Mouse (Mus musculus): ENCODE data around the gene Fads2.

Fads2 gene

DNA sequence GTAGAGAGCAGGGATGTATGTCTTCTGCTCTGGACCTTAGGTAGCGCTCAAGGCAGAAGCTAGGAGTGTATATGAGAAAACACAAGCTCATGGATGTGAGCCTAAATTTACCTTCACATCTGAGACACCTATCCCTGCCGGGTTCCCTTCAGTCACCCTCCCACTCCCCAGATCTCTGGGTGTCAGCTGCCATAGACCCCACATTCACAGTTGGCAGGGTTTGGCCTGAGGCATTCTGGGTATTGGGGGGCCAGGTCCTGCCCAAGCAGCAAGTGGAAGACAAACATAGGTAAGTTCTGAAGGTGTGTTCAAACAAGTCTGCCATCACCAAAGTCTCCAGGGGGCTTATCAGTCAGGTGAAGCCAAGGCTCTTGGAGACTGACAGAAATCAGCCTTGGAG is 39.9 kb downstream of the Fads2 start:
- DNase-seq (ENCODE audit: low read depth) = no peak

DNA sequence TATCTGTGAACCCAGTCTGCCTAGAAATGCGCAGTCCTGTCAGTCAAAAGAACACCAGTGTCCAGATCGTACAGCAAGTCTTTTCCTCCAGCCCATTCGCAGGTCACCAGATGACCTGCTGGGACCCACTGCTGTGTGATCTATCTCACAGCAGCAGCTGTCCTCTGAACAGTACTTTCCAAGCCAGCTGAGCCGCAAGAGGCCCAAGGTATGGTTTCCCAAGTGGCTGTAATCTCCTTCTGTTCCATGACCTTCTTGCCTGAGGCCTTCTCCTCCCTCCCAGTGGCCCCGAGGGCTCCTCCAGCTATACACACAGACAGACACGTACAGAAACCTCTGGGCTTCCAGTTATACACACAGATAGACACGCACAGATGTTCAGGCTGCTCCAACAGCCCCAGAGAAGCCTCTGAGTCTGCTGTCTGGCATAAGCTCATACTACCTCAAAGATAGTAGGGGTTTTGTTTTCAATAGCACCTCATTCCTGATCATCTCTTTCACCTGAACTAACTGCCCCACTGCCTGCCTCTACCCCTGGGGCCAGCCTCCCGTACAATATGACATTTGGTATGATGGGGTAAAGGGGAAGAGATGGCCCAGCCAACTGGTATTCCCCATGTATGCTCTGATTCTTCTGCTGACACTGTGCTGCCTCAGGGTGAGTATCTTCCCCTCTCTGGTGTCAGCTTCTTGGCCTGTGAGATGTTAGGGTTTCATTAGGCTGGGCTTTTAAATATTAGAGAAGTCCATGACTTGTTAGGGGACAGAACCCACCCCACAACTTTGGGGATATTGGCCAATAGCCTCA is 40.6 kb downstream of the Fads2 start:
- peak; percentile 63 for DNase-seq (ENCODE audit: low read depth)

DNA sequence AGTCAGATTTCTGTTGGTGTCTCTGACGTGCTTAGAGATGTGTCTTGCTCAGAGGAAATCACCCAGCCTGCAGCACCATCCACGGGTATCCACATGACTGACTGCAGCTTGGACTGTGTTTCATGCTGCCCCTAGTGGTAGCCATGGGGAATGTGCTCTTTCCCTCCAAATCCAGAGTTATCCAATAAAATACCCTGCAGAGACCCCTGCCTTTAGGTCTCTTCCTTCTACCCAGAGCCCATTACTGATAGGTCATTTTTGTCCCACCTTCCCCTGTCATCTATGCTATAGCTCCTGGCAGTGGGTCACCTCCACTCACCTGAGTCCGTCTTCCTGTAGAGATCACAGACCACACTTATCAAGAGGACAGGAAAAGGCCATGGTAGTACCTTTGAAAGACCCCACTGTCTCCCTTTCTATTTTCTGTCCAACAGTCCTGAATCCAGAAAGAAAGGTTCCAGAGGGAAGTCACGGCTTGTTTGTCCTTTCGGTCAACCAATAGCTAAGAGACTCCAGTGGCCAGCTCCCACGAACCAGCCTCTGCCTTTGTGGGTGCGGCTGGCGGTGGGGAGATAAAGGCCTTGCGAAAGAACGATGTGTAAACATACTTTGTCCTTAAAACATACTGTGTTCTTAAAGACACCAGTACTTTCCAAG is 41.5 kb downstream of the Fads2 start:
- DNase-seq (ENCODE audit: low read depth) = peak; percentile 70

DNA sequence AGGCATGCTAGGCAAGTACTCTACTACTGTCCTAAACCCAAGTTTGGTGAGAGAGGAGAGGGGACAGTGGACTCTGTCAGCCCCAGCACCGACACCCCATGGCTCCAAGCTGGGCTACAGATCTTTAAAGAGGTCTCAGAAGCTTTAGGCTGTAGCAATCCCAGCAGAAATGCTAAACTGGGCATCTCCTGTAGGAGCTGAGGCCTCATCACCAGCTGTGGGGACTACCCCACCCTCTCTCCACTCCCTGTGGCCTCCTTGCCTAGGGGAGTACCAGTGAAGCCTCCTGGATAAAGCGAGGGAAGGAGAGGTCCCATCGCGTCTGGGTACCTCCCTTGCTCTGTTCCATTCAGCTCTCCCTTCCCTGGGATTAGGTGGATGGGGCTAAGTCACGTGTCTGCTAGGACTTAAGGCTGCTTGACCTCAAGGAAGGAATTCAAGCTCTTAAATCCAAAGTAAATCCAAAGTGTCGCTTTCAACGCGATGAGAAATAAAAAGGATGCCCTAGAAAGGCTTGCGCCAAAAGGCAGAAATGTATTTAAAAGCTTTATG is 42.6 kb downstream of the Fads2 start:
- no peak for DNase-seq (ENCODE audit: low read depth)

DNA sequence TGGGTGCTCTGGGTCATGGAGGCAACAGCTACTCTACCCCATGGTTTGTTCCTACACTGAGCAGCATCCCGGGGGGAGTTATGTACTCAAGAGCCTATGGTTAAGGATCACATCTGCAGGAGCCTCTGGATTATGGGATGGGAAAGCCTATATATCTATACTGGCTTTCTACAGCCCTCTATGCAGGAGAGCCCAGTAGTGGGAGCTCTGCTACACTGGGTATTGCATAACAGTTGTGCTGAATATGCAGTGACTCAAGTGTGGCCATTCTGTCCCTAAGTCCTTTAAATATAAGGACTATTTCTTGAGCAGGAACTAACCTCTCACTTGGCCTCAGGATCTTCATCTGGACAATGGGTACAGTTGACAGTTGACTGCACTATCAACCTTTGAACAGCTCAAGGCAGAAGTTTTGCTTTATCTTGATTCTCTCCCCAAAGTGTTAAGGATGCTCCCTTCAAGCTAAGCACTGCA is 43.2 kb downstream of the Fads2 start:
- DNase-seq (ENCODE audit: low read depth) = no peak

DNA sequence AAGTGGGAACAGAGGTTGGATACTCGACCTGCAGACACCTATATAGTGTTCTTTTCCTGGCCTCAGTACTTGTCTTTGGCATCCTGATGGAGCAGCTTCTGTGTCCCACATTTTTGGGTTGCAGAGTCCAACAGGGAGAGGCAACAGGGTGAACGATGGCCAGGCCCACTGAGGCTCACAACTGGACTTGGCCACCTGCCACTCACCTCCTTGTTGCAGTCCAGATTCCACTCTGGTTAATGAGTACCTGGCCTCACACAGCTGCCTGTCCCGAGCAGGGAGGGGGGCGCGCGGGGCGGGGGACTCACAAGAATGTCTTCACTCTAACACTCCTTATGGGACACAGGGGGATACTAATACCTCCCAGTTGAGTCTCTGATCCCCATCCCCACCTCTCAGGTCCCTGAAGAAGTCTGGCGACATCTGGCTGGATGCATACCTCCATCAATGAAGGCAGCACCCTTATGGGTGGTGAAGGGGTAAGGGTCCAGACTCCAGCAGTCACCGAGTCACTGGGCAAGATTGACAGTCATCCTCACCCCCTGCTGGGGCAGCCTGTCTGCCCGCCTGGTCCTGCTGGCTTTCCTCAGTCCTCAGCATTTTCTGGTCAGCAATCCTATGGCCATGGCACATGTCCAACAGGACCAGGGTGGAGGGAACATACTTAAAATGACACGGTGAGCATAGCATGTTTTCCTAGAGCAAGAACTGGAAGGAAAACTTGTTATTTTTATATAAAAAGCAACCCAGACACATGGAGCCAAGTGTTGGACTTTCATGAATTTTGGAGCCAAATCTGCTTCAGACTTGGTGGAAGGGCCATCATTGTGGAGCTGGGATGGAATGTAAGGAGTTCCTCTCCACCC is 43.8 kb downstream of the Fads2 start:
- no peak for DNase-seq (ENCODE audit: low read depth)

DNA sequence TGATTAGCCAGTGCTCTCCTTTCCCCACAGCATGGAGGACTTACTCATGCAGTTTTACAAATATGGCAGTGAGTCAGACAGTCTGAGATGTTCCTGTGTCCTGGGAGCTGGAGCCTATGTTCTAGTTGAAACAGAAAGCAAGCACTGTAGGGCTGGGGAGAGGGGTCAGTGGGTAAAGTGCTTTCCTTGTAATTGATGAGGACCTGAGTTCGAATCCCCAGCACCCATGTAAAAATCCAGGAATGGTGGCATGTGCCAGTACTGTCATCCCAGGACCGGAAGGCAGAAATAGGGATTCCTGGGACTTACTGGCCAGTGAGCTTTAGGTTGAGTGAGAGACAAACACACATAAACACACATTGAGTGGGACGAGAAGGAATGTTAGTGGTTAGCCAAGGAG is 44.9 kb downstream of the Fads2 start:
- no peak for DNase-seq (ENCODE audit: low read depth)

DNA sequence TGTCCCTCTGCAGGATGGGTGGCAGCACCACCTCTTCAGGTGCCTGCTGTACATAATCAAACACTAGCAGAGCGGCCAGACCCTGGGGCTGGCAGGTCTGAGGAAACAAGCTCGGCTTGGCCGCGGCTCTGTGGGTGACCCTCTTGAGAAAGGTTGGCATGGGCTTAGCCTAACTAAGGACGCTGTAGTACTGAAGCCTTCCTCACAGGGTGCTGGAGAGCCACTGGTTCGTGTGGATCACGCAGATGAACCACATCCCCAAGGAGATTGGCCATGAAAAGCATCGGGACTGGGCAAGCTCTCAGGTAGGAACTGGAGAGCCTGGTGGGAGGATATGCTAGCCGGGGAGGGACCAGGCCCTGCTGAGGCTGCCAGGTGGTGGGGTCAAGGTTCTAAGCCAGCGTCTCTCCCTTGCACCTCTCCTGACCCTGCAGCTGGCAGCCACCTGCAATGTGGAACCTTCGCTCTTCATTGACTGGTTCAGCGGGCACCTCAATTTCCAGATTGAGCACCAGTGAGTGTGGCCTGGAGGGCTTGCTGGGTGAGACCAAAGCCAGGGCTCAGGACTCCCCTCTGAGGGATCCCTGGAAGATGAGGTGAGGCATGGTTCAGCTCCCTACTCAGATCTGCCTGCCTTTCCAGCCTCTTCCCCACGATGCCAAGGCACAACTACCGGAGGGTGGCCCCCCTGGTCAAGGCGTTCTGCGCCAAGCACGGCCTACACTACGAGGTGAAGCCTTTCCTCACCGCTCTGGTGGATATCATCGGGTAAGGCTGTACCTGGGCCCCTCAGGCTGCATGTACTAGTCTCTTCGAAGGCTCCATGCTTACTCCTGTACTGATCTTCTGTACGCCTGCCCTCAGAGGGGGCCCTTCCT is 45.5 kb downstream of the Fads2 start:
- no peak for DNase-seq (ENCODE audit: low read depth)

DNA sequence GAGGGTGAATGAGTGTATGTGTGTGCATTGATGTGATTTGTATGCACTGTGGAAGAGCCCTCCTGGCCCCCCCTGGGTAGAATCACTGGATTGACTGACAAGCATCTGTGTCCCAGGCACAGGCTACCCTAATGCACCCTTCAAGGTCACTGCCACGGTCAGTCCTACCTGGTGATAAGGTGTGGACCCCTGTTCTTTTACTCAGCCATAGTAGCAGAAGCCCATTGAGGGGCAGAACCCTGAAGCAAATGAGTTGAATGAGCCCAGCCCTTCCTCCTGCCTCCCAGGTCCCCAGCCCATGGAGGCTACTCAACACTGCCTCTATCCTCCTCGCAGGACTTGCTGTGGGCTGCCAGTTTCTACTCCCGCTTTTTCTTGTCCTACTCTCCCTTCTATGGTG is 46.3 kb downstream of the Fads2 start:
- DNase-seq (ENCODE audit: low read depth) = no peak

- DNase-seq (ENCODE audit: low read depth) = no peak
These were observed 47.0 kb downstream of the Fads2 start for GRCm38 (mm10) chr19:10054361-10055075.

DNA sequence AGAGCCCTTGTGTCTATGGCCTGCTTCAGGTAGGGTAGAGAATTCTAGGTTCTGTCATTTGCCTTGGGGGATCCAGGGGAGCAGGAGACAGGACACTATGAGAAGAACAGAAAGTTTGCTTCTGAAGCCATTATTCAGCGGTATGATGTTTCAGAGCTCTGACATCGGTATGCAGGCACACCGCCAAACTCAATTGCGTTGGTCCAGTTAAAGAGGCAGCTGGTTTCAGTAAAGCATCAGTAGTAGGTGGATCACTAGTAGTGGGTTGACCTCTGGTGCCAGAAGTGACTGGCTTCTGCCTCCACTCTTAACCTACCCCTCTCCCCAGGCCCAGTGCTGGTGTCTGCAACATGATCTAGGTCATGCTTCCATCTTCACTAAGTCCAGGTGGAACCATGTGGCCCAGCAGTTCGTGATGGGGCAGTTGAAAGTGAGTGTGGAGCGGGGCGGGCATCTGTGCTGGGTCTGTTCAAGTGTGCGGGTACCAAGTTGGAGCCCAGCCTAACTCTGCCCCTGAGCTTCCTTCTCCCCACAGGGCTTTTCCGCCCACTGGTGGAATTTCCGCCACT is 47.8 kb downstream of the Fads2 start:
- no peak for DNase-seq (ENCODE audit: low read depth)

GRCm38 (mm10) chr19:10052698-10053097 is 48.8 kb downstream of the Fads2 start:
- DNase-seq (ENCODE audit: low read depth) = no peak

DNA sequence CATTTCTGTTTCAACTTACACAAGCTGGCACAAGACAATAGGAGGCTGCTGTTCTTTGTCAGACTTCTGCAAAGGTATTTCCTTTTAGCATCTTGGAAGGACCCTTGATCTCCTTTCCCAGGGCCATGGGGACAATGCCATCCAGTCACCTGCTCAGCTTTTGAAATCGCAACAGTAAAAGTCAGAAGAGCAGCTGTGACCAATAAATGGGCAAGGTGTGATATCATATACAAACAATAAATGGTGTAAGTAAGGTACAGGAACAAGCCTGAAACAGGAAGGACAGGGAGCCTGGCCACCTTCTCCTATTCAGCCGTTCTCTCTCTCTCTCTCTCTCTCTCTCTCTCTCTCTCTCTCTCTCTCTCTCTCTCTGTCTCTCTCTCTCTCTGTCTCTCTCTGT is 51.1 kb downstream of the Fads2 start:
- DNase-seq (ENCODE audit: low read depth) = no peak

- no peak for DNase-seq (ENCODE audit: low read depth)
These were observed 52.0 kb downstream of the Fads2 start for GRCm38 (mm10) chr19:10049533-10049932.

DNA sequence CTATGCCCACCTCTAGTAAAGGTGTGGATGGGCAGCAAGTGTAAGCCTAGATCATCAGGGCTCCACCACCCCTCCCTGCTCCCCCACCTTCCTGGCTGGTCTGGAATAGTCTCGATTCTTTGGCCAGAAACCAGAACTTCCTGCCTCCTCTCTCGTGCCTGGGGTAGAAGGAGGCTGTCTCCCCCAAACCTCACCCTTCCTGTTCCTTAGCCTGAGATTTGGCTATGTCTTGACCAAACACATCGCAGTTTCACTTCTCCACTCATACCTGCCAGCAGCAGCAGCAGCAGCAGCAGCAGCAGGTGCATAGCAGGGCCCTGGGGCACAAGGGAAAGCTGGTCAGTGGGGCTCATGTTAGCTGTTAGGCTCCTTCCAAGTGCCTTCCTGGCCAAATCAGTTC is 54.6 kb downstream of the Fads2 start:
- DNase-seq (ENCODE audit: low read depth) = no peak

DNA sequence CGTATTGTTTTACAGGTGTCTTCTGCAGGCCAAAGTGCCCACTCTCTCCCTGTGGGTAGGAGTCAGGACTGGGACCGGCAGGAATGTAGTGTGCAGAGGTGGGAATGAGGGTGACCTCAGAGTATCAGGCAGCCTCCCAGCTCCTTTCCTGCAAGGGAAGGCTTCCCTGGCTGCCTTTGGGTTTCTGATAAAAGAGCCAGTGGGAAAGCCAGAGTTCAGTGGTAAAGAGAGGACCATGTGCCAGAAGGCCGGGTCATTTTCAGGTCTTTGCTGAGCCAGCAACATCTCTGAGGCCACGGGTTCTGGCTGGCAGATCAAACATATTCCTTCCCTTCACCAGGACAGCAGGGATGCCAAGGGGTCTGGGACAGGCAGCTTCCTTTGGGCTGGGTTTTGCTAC is 55.2 kb downstream of the Fads2 start:
- no peak for DNase-seq (ENCODE audit: low read depth)

GRCm38 (mm10) chr19:10045707-10046106 is 55.8 kb downstream of the Fads2 start:
- DNase-seq (ENCODE audit: low read depth) = peak; percentile 68

DNA sequence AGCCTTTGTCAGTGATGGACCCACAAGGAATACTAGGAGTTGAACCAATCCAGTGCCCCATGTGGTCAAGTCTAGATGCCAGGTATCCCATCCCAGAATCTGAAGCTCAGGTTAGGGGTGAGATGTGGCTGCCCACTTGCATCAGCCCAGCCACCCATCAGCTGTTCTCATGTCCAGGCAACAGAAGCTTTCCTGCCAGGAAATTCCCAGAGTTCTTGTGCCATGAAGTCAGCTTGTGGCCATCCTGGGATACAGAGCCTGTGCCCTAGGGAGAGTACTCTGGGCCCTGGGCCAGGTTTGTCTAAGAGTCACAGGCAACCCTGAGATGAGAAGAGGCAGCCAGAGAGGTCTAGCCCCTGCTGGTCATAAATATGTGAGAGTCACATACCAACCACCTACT is 57.9 kb downstream of the Fads2 start:
- DNase-seq (ENCODE audit: low read depth) = no peak

GRCm38 (mm10) chr19:10042816-10043215 is 58.7 kb downstream of the Fads2 start:
- no peak for DNase-seq (ENCODE audit: low read depth)

- peak; percentile 75 for DNase-seq (ENCODE audit: low read depth)
These were observed 59.3 kb downstream of the Fads2 start for GRCm38 (mm10) chr19:10042232-10042631.

Data from c-Kit-positive CD71-positive TER-119-negative erythroid progenitor cells, embryonic 14.5 days (primary cell).